Mouse (Mus musculus): ENCODE measurements around the gene Hrh2.

Gene Hrh2

DNA sequence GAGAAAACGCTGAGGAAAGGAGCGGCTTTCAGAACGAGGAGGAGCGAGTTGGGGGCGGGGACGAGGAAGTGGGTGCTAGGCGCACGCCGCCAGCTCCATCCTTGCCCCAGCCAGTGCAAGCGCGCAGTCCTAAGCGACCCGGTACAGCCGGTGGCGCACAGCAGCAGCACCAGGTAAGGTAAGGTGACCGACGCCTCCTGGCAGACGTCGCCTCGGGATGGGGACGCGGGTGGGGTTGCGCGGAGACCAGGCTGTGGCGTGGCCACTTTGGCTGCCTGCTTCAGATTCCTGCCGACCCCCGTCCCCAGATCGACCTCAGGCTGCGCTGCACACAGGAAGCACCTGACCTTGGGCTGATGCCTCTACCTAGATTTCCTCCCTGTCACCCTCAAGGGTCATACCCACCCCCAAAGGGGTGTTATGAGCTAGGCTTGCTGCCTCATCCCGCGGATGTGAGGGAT is at the start of gene Hrh2:
Gene Hrh2, plus strand, starts transcription at position 109 of the 461 bp plus-strand sequence.
- DNase-seq (ENCODE audit: low read depth, low spot score) = peak; percentile 49

DNA sequence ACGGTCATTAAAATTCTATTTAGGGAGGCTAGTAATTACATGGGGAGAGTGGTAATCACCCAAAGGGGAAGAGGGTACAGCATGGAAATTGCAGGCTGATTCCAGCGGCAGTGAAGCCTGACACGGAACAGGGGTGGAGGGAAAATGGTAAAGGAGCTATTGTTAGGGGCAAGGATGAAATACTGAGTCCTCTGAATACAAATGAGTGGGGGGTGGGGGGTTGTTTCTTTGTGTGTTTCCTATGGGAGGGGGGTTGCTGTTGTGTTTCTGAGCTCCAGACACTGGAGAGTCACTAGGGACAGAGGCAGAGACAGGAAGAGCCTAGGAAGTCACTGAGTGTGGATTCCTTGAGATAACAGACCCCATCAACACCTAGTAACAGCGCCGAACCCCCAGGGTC is 48.1 kb upstream of the Hrh2 start:
- peak; percentile 14 for DNase-seq (ENCODE audit: low read depth, low spot score)

DNA sequence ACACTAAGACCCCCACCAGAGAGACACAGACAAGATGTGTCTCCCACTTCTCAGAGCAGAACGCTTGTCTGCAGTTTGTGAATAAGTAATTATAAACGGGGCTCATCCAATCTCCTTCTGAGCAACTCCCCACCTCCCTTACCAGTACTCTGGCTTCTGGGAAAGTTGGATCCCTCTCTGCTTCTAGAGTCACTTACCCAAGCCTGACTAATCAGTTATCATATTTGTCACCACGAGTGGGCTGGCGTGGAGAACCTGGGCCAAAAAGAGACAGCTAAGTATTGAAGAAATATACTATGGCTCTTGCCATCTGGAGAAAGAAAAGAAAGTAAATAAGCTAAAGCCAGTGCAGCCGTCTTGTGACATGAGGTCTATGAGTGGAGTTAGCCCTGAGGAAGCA is 47.3 kb upstream of the Hrh2 start:
- DNase-seq (ENCODE audit: low read depth, low spot score) = no peak

DNA sequence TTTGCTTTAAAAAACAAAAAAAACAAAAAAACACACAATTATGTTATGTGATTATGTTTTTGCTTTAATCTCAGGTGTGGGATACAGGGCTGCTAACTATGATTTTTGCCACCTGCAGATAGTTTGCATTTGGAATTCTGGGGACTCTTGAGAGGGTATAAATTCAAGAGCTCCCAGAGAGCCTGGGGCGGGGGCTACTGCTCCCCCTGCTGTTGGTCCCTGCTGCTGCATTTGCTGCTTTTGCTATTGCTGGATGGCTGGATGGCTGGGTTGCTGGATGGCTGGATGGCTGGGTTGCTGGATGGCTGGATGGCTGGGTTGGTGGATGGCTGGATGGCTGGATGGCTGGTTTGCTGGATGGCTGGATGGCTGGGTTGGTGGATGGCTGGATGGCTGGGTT is 44.6 kb upstream of the Hrh2 start:
- peak; percentile 21 for DNase-seq (ENCODE audit: low read depth, low spot score)

DNA sequence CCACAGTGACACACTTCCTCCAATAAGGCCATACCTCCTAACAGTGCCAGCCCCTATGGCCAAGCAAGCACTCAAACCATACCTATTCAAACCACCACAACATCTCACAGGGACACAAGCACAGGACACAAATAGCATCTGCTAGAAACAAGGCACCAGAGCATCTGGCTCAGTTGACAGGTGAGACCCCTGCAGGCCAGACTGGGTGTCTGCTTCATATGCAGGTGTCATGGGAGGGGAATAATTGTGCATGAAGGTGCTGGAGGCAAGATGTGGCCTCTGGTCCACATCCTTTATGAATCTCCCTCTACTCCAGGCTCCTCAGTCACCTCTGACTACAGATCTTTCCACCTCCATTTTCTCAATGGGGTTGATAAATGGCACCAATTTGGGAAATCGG is 39.5 kb upstream of the Hrh2 start:
- peak; percentile 72 for DNase-seq (ENCODE audit: low read depth, low spot score)

DNA sequence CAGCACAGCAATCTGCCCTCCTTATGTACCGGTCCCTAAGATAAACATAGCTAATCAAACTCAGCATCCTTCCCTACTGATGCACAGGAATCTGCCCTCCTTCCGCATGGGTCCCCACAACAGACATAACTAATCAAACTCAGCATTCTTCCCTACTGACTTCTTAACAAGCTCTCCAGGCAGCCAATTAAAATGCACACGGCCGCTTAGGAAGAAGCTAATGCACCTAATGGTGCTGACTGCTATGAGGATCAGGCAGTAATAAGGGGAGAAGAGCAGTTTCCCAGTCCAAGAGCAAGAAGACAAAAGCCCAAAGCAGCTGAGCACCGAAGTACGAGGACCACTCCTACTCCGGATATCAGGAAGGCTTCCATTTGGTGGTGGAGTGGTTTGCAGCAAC is 39.0 kb upstream of the Hrh2 start:
- peak; percentile 84 for DNase-seq (ENCODE audit: low read depth, low spot score)

DNA sequence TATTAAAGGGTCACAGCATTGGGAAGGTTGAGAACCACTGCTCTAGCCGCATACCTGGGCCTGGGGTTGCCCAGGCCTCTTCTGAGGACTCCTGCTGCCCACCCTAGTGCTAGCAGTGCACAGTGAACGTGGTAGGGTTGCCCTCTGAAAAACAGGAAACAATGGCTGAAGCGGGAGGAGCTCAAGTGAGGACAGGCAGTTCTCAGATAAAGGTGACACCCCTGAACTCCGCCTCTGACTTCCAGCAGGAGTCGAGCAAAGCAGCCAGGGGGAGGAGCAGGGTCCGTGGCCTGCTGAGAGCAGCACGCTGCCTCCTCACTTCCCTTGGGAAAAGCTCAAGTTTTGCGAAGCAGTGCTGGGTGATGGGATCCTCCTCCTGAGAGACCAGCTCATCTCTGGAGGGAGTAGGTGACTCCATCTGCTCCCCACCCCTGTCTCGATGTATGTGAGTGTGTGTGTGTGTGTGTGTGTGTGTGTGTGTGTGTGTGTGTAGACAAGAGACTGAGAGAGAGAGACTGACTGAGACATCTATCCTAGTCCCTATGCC is 38.2 kb upstream of the Hrh2 start:
- DNase-seq (ENCODE audit: low read depth, low spot score) = peak; percentile 75

DNA sequence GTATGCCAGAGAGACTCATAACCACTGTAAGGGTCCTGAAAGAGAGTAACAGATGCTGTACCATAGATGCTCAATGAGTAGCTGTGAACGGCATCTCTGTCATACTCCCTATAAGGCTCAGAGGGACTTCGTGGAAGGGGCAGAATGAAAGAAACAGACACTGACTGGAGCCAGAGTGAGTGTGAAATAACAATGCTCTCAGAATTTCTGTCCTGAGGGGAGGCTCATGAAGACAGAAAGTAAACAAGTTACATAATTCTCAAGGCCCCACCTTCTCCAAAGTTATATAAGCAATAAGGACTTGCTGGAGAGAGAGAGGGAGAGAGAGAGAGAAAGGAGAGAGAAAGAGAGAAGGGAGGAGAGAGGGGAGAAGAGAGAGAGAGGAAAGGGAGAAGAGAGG is 36.1 kb upstream of the Hrh2 start:
- DNase-seq (ENCODE audit: low read depth, low spot score) = no peak

DNA sequence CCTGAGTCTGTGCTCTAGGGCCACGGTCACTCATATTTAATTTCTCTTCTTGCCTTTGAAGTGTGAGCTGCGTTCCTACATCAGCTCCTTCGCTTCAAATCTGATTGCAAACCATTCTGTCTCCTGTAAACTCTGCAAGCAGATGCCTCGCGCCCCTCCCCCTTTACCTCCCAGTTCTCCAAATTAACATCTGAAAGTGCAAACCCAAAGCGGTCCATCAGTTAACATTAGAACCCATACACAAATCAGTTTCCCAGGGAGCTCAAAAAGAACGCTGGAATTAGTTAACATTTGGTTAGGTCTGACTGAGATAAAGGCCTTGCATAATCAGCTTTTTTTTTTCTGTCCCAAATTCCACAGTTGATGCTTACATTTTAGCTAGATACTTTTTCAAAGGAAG is 32.7 kb upstream of the Hrh2 start:
- DNase-seq (ENCODE audit: low read depth, low spot score) = peak; percentile 90

DNA sequence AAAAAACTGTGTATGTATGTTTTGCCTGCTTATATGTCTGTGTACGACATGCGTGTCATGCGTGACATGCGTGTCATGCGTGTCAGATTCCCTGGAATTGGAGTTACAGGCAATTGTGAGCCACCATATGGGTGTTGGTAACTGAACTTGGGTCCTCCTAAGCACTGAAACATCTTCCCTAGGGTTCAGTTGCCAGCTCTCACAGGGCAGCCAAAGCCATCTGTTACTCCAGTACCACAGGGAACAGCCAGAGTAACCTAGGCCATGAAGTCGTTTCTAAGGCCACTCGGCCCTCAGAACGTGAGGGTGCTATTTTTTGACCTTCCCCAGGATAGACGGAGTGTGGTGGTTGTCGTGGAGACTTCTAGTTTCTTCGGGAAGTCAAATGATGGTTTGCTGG is 32.2 kb upstream of the Hrh2 start:
- DNase-seq (ENCODE audit: low read depth, low spot score) = no peak

DNA sequence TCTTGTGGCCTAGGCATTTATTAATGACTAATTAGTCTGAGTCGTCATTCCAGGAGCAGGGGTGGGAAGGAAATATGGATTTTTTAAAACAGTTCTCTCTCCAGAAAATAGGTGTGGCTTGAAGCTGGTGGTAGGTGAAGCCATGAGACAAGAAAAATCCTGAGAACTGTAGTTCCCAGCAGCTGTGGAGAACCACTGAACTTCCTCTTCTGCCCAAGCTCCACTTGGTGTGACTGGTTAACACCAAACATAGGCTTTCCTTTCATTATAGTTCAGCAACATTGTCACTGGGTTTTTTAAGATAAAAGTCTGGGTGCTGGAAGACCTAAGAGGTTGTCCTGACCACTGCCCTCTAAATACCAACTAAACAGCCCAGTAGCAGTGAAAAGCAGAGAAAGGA is 31.4 kb upstream of the Hrh2 start:
- no peak for DNase-seq (ENCODE audit: low read depth, low spot score)

DNA sequence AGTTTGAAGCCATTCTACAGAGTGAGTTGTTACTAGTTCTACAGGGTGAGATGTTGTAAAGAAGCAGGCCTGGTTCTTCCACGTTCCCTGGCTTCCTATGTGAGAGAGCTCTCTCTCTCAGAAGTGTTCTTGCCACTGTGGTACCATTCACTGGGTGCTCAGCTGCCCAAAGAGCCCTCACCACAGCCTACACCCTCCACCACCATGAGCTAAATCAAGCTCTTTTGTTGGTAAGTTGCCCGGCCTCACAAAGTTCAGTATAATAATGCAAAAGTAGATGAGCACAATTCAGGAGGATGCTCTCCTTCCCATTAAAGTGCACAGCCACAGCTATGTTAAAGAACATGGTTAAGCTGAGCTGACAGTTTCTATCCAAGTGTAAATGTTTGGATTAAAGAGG is 30.4 kb upstream of the Hrh2 start:
- DNase-seq (ENCODE audit: low read depth, low spot score) = no peak

DNA sequence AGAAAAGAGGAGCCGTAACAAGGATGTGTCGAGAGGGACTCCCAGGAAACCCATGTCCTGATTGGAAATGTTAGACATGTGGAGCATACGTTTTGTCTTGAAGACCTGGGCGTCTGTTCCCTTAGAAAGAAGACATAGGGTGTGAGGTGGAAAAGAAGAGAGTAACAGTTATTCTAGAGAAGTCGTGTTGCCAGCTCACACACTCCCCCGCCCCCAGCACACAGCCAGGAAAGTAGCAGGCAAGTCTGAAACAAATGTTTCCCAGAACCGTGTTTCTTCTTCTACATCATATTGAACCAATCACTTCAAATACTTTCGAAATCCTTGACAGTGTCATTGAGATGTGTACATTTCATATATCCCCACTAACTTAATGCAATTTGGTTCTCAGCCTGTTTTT is 28.6 kb upstream of the Hrh2 start:
- no peak for DNase-seq (ENCODE audit: low read depth, low spot score)

DNA sequence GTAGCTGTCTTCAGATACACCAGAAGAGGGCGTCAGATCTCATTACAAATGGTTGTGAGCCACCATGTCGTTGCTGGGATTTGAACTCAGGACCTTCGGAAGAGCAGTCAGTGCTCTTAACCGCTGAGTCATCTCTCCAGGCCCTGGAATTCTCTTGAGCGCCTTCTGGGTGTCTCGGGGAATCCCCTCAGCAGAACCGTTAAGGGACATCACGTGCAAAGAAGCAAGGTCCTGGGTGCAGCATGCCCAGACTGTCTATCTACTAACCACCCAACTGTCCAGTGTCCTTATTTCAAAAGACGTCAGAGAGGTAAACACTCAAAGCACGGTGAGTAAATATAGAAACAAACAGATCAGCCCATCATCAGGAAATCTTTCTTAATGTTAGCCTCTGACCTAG is 27.5 kb upstream of the Hrh2 start:
- DNase-seq (ENCODE audit: low read depth, low spot score) = no peak

DNA sequence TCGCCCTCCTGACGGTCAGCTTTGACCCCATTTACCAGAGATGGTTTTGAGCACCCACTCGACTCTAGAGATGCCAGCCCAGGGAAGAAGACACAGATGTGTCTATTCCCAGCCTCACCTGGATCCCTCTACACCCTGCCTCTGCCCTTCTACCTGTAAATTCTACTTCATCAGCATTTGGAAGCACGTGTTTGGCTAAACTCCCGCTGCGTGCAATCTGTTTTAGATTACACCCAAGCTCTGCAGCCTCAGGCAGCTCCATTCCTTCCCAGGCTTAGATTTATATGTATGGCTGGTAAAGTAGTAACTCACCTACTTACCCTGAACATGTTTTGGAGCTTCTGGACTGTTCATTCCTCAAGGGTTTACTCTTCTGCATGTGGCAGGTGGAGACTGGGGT is 26.9 kb upstream of the Hrh2 start:
- DNase-seq (ENCODE audit: low read depth, low spot score) = no peak

DNA sequence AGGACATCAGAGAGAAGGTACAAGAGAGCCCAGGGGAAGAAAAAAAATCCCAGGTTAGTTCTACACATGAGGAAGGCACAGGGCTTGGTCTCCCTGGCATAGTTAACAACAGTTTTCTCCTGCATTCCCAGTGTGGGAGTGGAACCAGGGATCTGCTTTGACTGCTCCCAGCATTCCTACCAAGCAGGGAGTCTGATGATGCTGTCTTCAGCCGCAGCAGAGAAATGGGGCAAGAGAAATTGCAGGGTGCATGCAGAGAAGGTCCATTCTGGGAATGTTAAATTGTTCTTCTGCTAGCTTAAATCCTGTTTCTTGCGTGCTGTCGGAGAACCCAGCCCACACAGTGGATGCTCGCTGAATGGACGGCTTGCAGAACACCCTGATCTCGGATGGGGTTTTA is 26.2 kb upstream of the Hrh2 start:
- no peak for DNase-seq (ENCODE audit: low read depth, low spot score)

DNA sequence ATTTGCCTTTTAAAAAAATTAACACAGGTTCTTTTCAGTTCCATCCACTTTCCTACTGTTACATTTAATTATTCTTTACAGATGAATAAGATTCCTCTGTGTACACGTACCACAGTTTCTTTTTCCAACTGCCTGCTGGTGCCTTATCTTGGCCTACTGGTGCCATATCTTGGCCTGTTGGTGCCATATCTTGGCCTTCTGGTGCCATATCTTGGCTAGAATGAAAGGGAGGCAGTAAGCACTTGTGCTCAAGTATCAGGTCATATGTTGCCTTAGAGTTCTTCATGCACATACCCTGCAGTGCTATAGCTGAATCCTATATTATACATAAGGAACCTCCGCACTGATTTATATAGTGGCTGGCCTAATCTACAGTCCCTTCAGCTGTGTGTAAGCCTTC is 24.9 kb upstream of the Hrh2 start:
- no peak for DNase-seq (ENCODE audit: low read depth, low spot score)

DNA sequence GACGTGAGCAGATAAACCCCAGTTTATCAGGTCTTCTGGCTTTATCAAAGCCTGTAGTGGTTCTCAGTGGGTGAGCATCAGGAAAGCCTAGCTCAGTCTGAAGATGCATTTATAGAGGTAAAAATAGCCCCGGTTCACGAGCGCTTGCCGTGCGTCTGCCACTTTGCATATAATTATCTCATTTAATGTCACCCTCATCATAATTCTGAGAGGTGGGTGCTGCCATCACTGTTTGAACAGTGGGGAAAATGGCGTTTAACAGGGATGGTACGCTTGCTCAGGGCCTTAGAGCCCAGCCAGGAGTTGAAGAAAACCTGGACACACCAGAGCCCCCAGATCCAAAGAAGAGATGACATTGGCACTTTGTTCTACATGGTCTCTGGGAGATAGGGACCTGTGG is 23.3 kb upstream of the Hrh2 start:
- no peak for DNase-seq (ENCODE audit: low read depth, low spot score)

DNA sequence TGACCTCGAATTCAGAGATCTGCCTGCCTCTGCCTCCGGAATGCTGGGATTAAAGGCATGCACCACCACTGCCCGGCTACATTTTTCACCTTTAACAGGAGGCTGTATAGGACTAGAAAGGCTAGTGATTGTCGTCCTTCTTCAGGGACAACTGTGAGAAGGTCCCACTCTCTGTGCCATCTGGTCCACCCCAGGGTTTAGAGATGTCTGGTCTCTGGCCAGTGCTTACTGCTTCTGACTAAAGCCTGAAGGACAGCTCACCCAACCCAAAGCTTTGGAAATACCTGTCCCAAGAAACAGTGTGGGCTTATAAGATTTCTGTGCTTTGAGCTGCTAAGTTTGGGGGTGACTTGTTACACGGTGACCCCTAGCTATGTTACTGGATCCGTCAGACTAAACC is 21.6 kb upstream of the Hrh2 start:
- no peak for DNase-seq (ENCODE audit: low read depth, low spot score)

DNA sequence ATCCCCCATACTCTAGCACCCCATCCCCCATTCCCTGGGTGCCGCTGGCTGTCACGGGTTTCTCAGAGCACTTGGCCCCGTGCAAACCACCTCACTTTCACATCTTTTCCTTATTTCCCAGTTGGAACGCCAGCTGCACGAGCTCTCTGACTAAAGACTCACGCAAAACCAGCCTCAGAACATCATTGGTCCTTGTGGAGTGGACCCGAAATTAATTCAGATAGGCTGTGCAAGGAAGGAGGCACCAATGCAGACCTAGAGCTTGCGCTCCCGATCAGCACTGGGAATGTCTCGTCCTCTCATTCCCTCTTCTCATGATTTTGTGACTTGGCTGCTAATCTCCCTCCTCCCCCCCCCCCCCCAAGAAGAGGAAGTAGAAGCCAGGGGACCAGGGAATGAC is 20.6 kb upstream of the Hrh2 start:
- no peak for DNase-seq (ENCODE audit: low read depth, low spot score)

DNA sequence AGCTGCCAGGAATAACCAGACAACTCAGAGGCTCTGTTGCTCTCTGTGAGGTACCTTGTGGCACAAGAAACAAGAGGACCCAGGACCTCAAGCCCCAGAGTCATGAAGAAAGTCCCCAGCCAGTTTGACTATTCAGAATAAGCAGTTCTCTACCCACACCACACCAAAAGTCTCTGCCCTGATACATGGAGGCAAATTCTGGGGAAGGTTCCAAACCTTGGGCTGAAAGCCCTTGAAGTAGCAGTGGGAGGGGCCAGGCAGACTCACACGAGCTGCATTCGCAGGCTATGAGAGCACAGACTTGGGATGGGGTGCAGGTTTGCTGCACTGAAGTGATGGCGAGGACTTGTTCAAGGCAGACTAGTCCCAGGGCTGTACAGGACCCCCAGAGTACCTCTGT is 20.2 kb upstream of the Hrh2 start:
- DNase-seq (ENCODE audit: low read depth, low spot score) = no peak

DNA sequence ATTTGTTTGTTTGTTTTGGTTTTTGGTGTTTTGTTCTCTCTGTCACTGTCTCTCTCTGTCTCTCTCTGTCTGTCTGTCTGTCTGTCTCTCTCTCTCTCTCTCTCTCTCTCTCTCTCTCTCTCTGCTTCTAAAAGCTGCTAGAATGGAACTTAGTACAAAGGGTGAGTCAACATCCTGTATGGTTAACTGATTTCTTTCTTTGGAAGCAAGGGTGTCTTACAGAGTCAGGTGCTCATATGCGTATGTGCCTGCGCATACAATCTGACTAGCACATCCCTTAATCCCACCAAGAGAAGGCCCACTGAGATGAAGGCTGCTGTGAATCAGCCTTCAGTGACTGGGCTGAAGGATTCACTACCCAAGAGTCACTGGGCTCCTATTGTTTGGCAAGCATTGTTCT is 18.0 kb upstream of the Hrh2 start:
- no peak for DNase-seq (ENCODE audit: low read depth, low spot score)

DNA sequence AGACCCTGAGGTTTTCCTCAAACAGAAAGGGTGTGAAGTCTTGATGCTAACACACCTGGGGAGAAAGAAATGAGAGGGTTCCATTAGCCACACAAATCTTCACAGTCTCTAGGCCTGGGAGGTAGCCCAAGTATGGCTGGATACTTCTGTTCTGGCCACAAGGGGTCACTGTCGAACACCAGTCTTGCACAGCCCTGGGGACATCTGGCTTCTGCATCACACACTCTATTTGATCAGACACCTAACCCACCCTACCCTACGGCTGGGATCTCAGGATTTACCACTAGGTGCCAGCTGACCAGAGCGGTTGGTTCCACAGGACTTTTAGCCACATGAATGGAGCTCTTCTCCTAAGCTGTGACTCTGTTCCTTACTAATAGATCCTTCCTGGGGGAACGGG is 17.2 kb upstream of the Hrh2 start:
- peak; percentile 77 for DNase-seq (ENCODE audit: low read depth, low spot score)

DNA sequence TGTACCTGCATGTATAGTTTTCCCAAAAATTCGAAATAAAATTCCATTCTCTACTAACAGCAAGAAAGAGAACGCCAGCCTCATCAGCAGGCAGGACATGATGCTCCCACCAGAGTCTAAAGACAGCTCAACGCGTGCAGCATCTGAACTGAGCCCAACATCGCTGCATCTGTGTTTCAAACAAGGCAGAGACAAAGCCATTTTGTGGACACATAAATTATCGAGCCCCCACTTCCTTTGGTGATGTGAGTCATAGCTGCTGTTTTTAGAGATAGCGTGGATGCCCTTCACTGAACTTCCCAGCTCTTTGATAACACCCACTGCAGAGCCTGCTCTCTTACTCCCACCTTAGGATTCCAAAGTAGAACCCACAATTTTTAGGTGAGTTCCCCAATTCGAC is 16.5 kb upstream of the Hrh2 start:
- no peak for DNase-seq (ENCODE audit: low read depth, low spot score)
